Mouse (Mus musculus): ENCODE measurements around the gene Olfr155. TPM values are rescaled to one million over a fixed set of nuclear protein-coding genes. Genes with fewer than 3 reads are reported as not detected.

Gene Olfr155
- polyA plus RNA-seq, 1 experiment: not detected

DNA sequence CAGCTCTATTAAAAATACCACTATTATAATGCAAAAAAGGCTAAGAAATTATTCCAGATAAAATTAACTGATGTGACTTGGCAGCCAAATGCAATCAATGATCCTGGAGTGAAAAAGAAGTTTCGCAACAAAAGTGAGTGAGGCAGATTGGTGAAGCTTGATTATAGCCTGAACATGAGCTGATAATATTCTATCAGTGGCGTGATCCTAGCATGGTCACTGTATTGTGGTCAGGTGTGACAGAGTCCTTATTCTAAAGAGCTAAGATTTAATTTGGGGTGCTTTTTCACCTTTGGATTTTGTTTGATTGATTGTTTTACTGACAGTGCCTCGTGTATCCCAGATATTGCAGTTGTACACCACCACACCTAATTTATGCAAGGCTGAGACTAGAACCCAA lies 39.9 kb downstream of the Olfr155 start:
- TF ChIP-seq CTCF (IDR thresholded peaks at IDR 0.05; ENCODE audit: extremely low read depth, insufficient read length, insufficient replicate concordance, low read depth, low read length) (no peak), POLR2A (IDR thresholded peaks at IDR 0.05; ENCODE audit: low read depth, low read length) (no peak)
- WGBS: 42% methylated on average over 3 of the region's 3 CpGs
- H3K27me3 ChIP-seq (ENCODE audit: control insufficient read depth, insufficient read depth, low read length): no peaks in the 10 kb centered on the region

DNA sequence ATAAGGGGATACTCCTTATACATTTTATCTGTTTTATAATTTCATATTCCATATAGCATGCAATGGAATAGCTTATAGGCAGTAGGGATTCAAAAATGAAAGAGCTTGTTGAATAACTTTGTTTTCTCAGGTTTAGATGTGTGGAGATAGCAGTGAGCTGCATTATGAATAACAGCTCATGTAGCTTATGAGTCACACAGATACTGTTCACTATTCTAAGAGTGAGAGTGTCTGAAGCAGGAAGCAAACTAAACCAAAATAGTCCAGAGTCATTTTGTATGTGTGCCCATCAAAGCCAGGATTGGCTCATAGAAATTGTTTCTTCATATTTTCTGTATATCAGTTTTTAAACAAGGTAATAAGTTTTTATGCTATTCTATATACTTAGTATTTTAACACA lies 45.8 kb downstream of the Olfr155 start:
- Histone ChIP-seq H3K4me3 (ENCODE audit: low read depth, low read length) (no peak overlapping the region), H3K27ac (ENCODE audit: insufficient read depth, low read depth, low read length) (no peak overlapping the region), H3K4me1 (ENCODE audit: control insufficient read depth, insufficient read depth, insufficient read length, low read length) (peaks cover 5% of the 10 kb centered on the region; the same call in 1 of the 2 replicates), H3K36me3 (ENCODE audit: control insufficient read depth, insufficient read depth, low read length) (no peaks in the 10 kb centered on the region), H3K27me3 (ENCODE audit: control insufficient read depth, insufficient read depth, low read length) (no peaks in the 10 kb centered on the region)
- TF ChIP-seq POLR2A (IDR thresholded peaks at IDR 0.05; ENCODE audit: low read depth, low read length) (no peak), CTCF (IDR thresholded peaks at IDR 0.05; ENCODE audit: extremely low read depth, insufficient read length, insufficient replicate concordance, low read depth, low read length) (no peak)

More for the DNA sequence above, 39.9 kb downstream of the Olfr155 start:
- H3K36me3 ChIP-seq (ENCODE audit: control insufficient read depth, insufficient read depth, low read length): no peaks in the 10 kb centered on the region
- H3K27ac ChIP-seq (ENCODE audit: insufficient read depth, low read depth, low read length): no peak overlapping the region
- no peaks in the 10 kb centered on the region for H3K4me1 ChIP-seq (ENCODE audit: control insufficient read depth, insufficient read depth, insufficient read length, low read length)
- no peak overlapping the region for H3K4me3 ChIP-seq (ENCODE audit: low read depth, low read length)

DNA sequence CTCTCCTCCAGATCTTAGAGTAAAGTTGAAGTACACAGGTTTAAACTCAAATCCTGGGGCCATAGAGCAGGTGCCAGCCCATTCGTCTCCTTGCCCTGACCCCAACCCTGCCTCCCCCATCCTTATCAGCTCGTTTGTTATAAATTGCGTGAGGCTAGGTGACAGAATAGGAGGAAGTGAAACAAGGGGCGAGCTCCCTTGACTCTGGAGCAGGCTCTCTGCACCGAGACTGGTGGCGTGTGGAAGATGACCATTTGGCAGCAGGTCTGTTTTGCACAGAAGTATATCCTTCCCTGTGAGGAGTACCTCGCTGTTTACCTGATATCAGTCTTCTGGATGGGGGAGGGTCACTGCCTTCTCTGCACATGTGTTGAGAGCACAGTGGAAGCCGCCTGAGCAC lies 47.8 kb downstream of the Olfr155 start:
- no peak overlapping the region for H3K27ac ChIP-seq (ENCODE audit: insufficient read depth, low read depth, low read length)
- 24% methylated on average over 8 of the region's 8 CpGs for WGBS
- no peaks in the 10 kb centered on the region for H3K27me3 ChIP-seq (ENCODE audit: control insufficient read depth, insufficient read depth, low read length)
- H3K4me1 ChIP-seq (ENCODE audit: control insufficient read depth, insufficient read depth, insufficient read length, low read length): peaks cover 5% of the 10 kb centered on the region; the same call in 1 of the 2 replicates
- no peak overlapping the region for H3K4me3 ChIP-seq (ENCODE audit: low read depth, low read length)
- H3K36me3 ChIP-seq (ENCODE audit: control insufficient read depth, insufficient read depth, low read length): no peaks in the 10 kb centered on the region
- TF ChIP-seq POLR2A (IDR thresholded peaks at IDR 0.05; ENCODE audit: low read depth, low read length): no peak
- TF ChIP-seq CTCF (IDR thresholded peaks at IDR 0.05; ENCODE audit: extremely low read depth, insufficient read length, insufficient replicate concordance, low read depth, low read length): no peak

DNA sequence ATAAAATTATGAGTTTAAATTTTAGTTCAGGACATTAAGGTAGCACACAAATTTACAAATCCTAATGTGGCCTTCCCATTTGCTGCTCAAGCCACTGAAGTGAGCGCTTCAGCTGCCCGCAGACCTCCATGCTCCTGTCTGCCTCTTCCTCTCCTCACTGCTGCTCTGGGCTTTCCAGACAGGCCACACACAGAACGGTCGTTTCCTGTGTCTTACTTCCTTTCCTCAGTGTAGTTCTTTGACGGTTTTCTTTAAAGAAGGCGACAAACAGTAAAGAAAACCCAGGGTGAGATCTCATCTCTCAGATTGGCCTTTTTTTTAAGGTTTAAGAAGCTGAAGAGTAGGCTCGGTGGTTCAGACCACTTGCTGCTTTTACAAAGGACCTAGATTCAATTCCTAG lies 52.3 kb downstream of the Olfr155 start:
- 74% methylated on average over 7 of the region's 7 CpGs for WGBS
- Histone ChIP-seq H3K27ac (ENCODE audit: insufficient read depth, low read depth, low read length) (no peak overlapping the region), H3K27me3 (ENCODE audit: control insufficient read depth, insufficient read depth, low read length) (no peaks in the 10 kb centered on the region), H3K36me3 (ENCODE audit: control insufficient read depth, insufficient read depth, low read length) (no peaks in the 10 kb centered on the region), H3K4me1 (ENCODE audit: control insufficient read depth, insufficient read depth, insufficient read length, low read length) (peaks cover 5% of the 10 kb centered on the region; the same call in 1 of the 2 replicates), H3K4me3 (ENCODE audit: low read depth, low read length) (no peak overlapping the region)
- TF ChIP-seq POLR2A (IDR thresholded peaks at IDR 0.05; ENCODE audit: low read depth, low read length) (no peak), CTCF (IDR thresholded peaks at IDR 0.05; ENCODE audit: extremely low read depth, insufficient read length, insufficient replicate concordance, low read depth, low read length) (no peak)

DNA sequence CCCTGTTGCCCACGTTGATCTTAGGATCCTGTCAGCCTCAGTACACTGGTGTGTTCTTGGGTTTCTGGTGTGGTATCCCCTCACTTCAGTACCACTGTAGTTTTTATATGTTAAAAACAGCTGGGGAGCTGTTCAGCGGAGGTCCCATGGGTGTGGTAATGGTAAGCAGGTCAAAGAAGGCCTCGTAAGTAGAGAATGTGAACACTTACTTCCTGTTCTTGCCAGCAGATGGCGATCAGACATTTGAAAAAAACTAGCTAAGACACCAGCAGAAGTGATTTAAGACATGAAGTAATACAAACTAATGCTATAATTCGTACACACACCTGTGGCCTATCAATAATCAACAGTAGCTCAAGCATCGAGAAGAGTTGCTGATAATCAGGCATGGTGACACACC lies 55.1 kb downstream of the Olfr155 start:
- Histone ChIP-seq H3K4me3 (ENCODE audit: low read depth, low read length) (no peak overlapping the region), H3K36me3 (ENCODE audit: control insufficient read depth, insufficient read depth, low read length) (no peaks in the 10 kb centered on the region), H3K27me3 (ENCODE audit: control insufficient read depth, insufficient read depth, low read length) (no peaks in the 10 kb centered on the region), H3K4me1 (ENCODE audit: control insufficient read depth, insufficient read depth, insufficient read length, low read length) (no peaks in the 10 kb centered on the region), H3K27ac (ENCODE audit: insufficient read depth, low read depth, low read length) (no peak overlapping the region)
- WGBS: 11% methylated on average over 6 of the region's 6 CpGs
- TF ChIP-seq CTCF (IDR thresholded peaks at IDR 0.05; ENCODE audit: extremely low read depth, insufficient read length, insufficient replicate concordance, low read depth, low read length) (no peak), POLR2A (IDR thresholded peaks at IDR 0.05; ENCODE audit: low read depth, low read length) (no peak)

Other genes with a start within 250 kb of the Olfr155 start
- 5.8 and 6.3 TPM in 2 replicates for gene Npr2, start 219.6 kb upstream of the Olfr155 start, polyA plus RNA-seq (2012; rRNA removed)
- 0.39 and 0.63 TPM in 2 replicates for gene Spag8, start 198.0 kb upstream of the Olfr155 start, polyA plus RNA-seq (2012; rRNA removed)
- 59.9 and 73.8 TPM in 2 replicates for gene Hint2, start 195.1 kb upstream of the Olfr155 start, polyA plus RNA-seq (2012; rRNA removed)
- 3.0 and 4.3 TPM in 2 replicates for gene Tmem8b, start 182.6 kb upstream of the Olfr155 start, polyA plus RNA-seq (2012; rRNA removed)
- not detected in 2 replicates for gene Fam221b, start 182.4 kb upstream of the Olfr155 start, polyA plus RNA-seq (2012; rRNA removed)
- not detected in 2 replicates for gene Olfr70, start 150.8 kb upstream of the Olfr155 start, polyA plus RNA-seq (2012; rRNA removed)
- gene Olfr71, start 141.3 kb upstream of the Olfr155 start, polyA plus RNA-seq (2012; rRNA removed): not detected in 2 replicates
- 1.0 and 2.0 TPM in 2 replicates for gene Hrct1, start 124.4 kb upstream of the Olfr155 start, polyA plus RNA-seq (2012; rRNA removed)
- 0.28 and 1.1 TPM in 2 replicates for gene Spaar, start 121.5 kb upstream of the Olfr155 start, polyA plus RNA-seq (2012; rRNA removed)
- gene Olfr159, start 80.6 kb upstream of the Olfr155 start, polyA plus RNA-seq (2012; rRNA removed): not detected in 2 replicates
- not detected in 2 replicates for gene Olfr156, start 27.7 kb upstream of the Olfr155 start, polyA plus RNA-seq (2012; rRNA removed)
- 0.04 and 0.10 TPM in 2 replicates for gene Olfr157, start 11.4 kb upstream of the Olfr155 start, polyA plus RNA-seq (2012; rRNA removed)
- gene Reck, start 24.0 kb downstream of the Olfr155 start, polyA plus RNA-seq (2012; rRNA removed): 1.3 and 2.1 TPM in 2 replicates
- gene Glipr2, start 105.8 kb downstream of the Olfr155 start, polyA plus RNA-seq (2012; rRNA removed): 3.2 and 9.7 TPM in 2 replicates
- gene Ccin, start 131.9 kb downstream of the Olfr155 start, polyA plus RNA-seq (2012; rRNA removed): not detected in 2 replicates
- 119 and 280 TPM in 2 replicates for gene Clta, start 152.9 kb downstream of the Olfr155 start, polyA plus RNA-seq (2012; rRNA removed)
- 26.9 and 40.6 TPM in 2 replicates for gene Gne, start 232.6 kb downstream of the Olfr155 start, polyA plus RNA-seq (2012; rRNA removed)

Measured in small intestine, adult 2 months (tissue).